Mouse (Mus musculus) mouse embryonic stem cell (cell line): ENCODE measurements around the gene Rsl24d1.
"Not testable (repeated sequence)": the region's sequence is repeated elsewhere in the genome, so short reads cannot be mapped to it uniquely, and the experiment has no call there.

Experiments
- in situ Hi-C, 2 experiments: fragments of 300-500 bp; cut with MboI; formaldehyde crosslinking; loops; 1 replicate in 1 of 2; 3 replicates in 1 of 2; pipeline ENCODE4 v1.14.3; 2019 to 2020; ENCODE audit warnings: low sequenced_read_pairs in 2 of 2, low pct_unique_long_range_greater_than_20kb in 1 of 2, mixed read lengths in 1 of 2; ENCODE audit not compliant: unreplicated experiment in 1 of 2

The Rsl24d1 gene

DNA sequence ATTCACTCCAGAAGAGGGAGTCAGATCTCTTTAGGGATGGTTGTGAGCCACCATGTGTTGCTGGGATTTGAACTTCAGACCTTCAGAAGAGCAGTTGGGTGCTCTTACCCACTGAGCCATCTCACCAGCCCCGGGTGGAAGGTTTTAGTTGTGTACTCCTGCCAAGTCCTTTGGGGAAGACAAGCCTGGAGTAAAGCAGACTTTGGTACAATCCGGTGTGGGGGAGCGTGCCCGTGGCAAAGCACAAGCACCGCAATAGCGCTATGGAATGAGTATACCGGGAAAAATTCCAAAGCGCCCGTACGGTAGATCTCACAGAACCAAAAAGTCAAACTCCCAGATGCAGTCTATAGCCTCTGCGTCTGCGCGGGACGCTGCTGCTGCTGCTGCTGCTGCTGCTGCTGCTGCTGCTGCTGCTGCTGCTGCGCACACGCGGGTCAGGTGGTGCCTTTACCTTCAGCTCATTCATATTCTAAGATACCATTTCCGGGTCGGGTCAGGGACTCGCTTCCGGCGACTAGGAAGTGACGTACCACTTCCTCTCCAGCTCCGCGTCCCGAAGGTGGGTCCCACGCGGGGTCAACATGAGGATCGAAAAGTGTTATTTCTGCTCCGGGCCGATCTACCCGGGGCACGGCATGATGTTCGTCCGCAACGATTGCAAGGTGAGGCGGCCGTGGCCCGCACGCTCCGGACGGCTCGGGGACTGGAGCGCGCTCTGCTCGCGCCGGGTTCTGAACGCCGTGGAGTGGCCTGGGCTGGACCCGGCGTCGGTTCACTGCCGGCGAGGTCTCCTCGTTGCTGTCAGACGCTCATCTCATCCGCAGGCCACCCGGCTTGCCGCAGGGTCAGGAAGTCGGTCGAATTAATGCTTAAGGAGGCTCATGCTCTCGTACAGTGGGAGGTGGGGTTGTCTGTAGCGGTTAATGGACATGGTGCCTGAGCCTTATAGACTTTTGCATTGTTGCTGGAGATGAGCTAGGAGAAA, at the start of gene Rsl24d1:
Rsl24d1 (plus strand) TSS at position 508 of the 988 bp plus-strand sequence.
- in situ Hi-C loops, result no loop called here

DNA sequence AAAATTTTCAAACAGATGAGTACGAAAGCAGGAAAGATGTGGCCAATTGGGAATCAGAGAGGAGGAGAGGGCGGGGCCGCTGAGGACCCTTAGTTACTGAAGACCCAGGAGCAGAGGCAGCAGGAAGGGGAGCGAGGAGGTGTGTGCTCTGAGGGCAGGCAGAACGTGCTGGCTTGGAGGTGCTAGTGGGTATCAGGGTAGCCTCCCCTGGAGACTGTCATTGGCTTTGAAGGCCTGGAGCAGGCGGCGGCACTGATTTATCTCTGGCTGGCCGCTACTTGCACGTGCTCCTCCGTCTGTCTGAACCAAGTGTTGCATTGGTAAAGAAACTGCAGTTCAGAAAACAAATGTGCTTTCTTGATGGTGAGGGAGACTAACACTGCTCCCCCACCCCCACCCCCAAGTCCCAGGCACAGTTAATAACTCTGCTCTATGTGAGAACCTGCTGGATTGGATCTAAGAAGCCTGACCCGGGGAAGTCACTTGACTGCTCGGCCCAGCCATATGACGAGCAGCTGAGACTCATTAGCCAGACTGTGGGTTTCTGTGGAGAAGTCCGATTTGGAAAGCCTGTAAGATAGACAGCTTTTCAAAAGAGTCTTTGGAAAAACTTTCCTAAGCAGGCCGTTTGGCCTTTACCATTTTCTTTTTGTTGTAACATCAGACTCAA, 49.5 kb upstream of the Rsl24d1 start:
- in situ Hi-C loops, result no loop called here

DNA sequence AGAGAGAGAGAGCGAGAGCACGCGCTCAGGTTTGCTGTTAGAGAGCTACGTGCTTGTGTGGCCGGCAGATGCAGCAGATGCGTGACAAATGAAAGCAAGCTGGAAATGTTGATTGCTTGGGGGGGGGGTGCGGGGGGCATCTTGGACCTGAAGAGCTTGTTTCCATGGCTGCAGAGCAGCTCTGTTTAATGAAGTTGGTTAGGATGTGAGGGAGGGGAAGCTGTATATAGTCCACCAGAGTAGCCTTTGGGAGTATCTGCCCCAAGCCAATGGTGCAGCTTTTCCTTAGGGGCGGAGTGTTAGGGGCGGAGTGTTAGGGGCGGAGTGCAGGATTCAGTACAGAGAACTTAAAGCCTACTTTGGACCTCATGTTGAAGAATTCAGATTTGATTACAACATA, 46.1 kb upstream of the Rsl24d1 start:
- in situ Hi-C loops, result no loop called here

DNA sequence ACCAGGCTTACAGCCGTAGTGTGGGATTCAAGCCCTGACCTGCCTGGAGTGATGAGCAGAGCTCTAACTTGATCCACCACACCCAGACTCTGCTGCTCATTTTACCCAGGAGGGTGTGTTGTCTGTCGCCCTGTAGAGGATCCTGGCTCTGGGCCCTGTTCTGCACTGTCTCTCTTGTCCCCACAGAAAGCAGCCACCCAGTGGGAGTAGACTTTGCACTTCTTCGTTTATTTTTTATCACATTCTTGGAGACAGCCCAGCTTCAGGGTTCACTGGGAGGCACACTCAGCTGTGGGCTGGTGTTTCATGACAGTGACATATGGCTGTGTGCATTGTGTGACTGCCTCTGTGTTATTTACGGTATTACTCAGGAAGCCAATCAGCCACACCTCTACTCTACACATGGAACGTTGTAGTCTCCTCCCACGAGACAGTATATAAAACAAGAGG, 45.0 kb upstream of the Rsl24d1 start:
- in situ Hi-C loops, result no loop called here

DNA sequence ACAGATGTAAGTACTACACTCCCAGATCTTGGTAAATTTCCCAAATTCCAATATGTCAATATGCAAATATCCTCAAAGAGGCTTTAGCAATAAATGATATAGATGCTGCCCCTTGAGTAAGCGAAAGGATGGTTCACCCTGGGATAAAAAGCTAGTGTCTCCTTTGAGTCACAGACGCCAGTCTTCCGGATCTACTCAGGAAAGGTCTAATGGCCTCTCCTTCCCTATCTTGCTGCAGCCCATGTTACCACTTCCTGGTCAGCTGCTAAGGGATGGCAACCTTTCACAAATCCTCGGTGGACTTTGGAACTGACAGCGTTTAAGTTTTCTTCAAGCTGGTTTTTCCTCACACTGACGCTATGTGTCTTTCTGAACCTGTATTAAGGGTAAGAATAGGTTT, 44.5 kb upstream of the Rsl24d1 start:
- in situ Hi-C loops, result no loop called here

DNA sequence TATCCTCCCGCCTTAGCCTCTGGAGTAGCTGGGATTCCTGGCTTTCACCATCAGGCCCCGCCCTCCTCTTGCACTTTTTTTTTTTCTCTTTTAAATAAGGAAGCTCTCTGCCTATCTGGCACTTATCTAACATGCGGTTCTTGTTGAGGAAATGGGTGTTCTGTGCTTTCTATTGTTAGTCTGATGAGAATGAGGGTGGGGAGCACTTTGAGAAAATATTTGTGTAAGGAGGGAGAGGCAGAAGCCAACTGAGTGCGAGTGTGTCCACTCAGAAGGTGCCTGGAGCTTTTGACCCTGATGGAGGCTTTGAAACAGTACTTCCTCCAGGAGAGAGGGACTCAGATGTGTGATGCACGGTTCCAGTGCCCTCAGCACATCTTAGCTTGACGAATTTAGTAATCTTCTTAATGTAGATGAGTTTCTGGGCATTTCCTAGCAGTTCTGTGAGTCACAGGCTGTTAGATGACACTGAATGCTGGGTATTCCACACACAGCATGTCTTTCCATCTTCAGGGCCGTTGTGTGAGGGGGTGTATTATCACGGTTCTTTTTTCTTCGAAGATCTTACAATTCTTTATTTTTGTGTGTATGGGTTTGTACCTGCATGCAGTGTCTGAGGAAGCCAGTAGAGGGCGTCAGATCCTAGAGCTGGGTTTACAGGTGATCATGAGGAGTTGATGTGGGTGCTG, 42.1 kb upstream of the Rsl24d1 start:
- in situ Hi-C loops, result no loop called here

DNA sequence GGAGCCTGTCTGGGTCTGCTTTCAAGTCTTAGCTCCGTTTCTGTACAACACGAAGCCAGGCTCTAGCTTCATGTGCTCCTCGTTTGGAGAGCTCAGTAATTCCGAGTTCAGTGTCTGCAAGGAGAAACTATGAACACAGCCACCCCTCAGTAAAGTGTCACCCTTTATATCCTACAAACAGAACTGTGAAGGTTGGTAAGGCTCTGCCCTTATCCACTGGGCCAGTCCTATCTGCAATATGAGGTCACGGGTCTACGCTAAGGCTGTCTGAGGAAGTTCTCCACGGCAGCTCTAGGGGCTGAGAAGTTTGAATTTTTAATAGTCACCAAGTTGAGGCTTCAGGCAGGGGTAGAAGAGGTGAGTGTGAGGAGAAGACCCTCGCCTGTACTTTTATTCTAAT, 40.8 kb upstream of the Rsl24d1 start:
- in situ Hi-C loops, result no loop called here

DNA sequence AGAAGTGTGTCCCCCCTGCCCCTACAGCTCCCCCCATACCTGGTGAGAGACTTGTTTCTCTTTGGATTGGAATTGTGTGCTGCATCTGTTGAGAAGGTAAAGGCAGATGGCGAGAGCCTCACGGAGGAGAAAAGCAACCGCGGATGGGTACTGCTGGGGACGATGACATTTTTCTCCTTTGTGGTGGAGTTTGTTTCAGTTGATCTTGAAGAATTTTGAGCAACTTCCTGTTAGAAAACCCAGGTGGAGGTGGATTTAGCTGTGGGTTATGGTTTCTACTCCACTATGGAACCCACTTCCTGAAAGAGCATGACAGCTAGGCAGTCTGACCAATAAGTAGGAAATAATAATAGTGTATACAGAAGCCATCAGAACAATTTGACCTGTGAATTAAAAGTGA, 40.1 kb upstream of the Rsl24d1 start:
- in situ Hi-C loops, result no loop called here

DNA sequence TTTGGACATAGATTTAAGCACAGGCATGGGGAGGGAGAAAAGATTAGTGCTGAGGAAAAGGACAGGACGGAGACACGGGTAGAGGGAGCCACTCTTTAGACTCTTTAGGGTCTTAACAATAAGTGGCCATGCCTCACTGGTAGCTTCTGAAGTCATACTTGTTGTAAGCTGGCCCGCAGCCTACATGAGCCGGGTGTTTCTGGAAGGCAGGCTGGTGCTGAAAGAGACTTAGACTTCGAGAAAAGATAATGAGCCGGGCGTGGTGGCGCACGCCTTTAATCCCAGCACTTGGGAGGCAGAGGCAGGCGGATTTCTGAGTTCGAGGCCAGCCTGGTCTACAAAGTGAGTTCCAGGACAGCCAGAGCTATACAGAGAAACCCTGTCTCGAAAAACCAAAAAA, 33.9 kb upstream of the Rsl24d1 start:
- in situ Hi-C loops, result not testable (repeated sequence)

DNA sequence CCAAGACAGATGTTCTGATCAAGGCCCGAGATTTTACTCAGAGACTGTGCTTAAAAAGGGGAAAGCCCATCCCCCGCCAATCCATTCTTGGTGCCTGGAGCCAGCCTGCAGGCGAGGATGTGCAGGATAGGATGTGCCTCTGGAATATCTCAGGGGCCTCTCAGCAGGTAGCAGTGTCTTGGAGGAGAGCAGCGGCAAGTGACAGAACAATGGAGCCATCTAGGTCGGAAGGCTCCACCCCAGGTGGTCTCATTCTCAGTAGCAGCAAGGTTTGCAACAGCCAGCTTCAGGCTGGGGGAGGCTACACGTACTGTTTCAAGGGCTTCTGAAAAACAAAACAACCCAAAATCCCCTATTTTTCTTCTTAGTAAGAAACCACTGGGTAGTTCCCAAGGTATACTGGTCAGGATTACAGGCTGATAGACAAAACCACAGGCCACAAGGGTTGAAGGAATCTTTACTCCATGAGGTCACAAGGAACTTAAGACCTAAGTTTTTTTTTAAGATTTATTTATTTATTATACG, 33.4 kb upstream of the Rsl24d1 start:
- in situ Hi-C loops, result no loop called here

DNA sequence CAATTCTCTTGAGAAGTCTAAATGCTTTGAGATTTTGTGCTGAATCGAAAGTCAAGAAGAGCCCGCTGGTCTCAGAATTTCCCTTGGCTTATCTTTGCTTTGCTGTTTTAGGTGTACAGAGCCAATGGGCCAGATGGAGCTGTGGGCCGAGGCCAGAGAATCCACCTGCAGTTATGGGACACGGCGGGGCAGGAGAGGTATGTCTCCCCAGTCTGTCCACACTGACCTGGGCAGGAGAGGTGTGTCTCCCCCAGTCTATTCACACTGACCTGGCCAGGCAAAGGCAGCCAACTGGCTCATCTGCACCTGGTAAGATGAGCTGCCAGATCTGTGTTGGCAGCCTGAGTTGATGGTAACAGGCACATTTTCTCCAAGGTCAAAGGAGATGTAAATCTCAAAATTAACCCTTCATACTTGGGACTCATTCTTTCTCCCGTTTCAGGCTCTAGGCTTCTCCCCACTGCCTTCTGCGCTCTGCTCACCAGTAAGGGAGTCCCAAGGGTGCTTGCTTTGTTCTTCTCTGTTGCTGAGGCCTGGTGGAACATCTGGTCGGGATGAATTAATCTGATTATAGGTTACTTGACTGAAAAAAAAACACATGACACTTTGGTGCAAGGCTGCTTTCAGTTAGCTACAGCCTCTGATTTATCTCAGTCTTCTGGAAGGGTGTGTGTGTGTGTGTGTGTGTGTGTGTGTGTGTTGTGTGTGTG, 30.8 kb upstream of the Rsl24d1 start:
- in situ Hi-C loops, result no loop called here

DNA sequence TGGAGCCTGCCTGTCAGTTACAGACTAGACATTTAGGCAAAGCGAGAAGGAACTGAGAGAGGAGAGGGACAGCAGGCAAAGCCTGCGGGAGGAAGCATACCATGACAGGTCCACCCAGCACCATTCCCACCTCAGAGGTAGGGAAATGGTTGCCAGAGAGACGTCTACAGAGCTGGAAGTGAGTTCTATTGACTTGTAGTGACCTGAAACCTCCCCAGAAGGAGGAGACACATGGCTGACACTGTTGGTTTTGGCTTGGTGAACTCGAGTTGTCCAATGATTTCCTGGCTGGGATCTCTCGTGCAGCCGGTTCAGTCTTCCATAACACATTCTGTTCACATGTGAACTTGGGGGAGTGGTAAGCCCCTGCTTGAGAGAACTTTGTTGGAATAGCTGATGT, 29.3 kb upstream of the Rsl24d1 start:
- in situ Hi-C loops, result no loop called here

DNA sequence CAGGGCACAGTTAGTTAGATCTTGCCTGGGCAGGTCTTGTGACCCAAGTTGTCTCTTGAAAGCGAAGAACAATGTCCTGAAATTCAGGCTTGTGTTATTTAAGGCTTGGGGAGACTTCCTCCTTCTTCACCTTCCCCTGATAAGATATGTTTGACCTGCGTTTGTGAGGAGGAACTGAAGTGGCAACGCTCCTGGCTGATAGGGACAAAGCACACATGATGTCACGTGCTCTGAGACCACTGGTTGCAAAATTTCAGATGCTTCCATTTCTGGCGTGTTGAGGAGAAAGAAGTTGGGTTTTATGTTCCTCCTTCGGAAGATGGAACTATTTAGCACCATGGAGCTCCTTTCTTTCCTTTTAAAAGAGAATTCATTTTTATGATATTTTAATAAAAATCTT, 27.4 kb upstream of the Rsl24d1 start:
- in situ Hi-C loops, result no loop called here

DNA sequence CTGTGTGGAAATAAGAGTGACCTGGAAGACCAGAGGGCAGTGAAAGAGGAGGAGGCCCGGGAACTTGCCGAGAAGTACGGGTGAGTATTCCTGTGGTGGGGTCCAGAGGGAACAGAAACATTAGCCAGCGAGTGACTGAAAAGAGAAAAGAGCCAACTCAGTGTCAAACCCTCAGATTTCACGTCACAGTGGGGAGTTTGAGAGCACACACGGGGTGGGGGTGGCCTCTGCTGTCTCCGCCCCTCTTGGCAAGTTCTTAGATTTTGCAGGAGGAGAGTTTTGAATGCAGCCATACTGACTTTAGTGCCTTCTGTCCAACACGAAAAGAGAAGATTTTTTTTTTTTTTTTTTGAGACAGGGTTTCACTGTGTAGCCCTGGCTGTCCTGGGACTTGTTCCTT, 26.1 kb upstream of the Rsl24d1 start:
- in situ Hi-C loops, result no loop called here

DNA sequence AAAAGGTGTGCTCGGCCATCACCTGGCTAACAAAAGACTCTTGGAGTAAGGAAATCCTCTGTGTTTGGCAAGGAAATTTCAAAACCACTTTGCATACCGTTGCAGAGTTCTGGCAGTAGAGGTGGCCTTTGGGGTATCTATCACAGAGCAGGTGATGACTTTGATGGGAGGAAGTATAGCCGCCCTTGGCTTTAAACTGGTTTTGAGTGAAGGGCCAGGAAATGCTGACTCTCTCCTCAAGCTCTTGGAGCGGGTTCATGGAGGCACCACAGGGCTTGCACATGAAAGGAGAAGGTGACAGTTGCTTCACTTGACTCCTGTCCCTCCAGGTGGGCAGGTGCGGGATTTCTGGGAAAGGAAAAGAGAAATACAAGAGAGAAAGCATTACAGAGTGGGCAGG, 25.6 kb upstream of the Rsl24d1 start:
- in situ Hi-C loops, result no loop called here

DNA sequence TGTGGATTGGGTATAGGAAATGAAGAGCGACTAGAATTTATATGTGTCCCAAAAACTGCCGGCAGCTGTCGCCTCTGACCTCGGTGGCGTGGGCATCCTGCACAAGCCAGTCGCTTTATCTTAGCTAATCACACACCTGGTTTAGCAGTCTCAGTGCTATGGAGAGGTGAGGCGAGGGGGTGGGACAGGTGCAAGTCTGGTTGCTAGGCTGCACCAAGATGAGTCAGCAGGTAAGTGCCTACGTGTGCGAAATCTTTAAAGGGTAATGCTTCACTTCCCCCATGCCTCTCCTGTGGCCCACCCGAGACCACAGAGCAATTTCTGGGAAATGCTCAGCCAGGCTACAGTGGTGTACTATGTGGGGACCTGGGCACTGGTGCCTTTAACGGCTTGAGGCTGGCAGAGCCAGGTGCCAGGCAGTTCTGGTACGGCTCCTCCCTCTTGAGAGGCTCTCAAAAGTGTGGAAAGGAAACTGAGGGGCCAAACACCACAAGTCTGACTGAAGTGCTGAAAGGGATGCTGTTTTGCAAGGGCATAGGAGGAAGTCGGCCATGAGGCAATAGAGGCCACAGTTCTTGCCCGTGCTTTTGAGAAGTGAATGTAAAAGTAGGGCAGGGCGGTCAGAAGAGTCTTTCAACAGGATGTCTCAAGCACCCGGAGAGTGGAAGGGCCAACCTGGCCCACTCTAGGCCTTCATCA, 23.9 kb upstream of the Rsl24d1 start:
- in situ Hi-C loops, result no loop called here

DNA sequence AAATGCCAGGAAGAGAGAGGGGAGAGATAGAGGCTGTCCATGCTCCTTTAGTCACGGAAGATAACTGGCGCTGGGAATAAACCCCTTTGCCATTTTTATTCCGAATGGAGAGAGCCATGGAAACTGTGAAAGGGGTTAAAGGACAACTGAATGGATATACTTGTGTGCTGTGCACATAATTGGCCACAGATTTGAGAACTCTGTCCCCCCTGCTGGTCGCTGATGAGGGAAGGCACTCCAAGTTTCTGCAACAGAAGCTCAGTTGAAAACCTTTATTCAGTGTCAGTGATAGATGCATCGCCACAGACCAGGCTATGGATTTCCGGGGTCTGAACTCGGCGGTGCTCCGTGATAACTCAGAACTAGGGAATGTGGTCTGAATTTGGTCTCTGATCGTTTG, 23.1 kb upstream of the Rsl24d1 start:
- in situ Hi-C loops, result loop anchor here (5.0 kb wide), 2 partner anchors 48 to 118 kb away; partner anchors contain the start of genes Pigb (in 2 of the 2) and Rab27a (in 2 of the 2)

DNA sequence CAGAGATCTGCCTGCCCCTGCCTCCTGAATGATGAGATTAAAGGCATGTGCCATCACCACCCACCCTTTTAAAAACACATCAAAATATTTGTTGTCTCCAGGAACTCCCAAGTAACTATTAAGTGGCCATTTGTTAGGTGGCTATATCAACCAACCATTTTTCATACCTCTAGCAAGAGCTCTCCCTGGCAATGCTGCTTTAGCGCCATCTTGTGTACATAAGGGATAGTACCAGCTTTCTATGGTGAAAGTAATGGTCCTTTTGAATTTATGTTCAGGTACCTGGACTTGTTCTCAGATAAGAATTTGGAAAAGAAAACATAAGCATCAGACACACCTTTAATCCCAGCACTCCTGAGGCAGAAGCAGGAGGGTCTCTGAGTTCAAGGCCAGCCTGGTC, 21.5 kb upstream of the Rsl24d1 start:
- in situ Hi-C loops, result loop anchor here (5.0 kb wide), 2 partner anchors 49 to 119 kb away; partner anchors contain the start of genes Pigb (in 2 of the 2) and Rab27a (in 2 of the 2)
